ENCODE assay signal across 17 mouse cellular contexts in genomic region chr9:108131502-108131901, GRCm38 (mm10). TPM values are rescaled to one million over a fixed set of nuclear protein-coding genes. Genes with fewer than 3 reads are reported as not detected.
"Had no signal": no experiment of that assay in that cellular context is flagged by ENCODE, and none has a peak within 500 bp of the region (broad histone marks: within the 10 kb centered on the region; RNA-seq: fewer than 3 reads in every experiment).

No protein-coding gene starts in this region.

- H3K9ac ChIP-seq: neural tube, embryonic 13.5 days; neural tube, embryonic 15.5 days; stomach, embryonic 15.5 days had no signal

- H3K27me3 ChIP-seq: neural tube, embryonic 13.5 days; neural tube, embryonic 15.5 days; stomach, embryonic 15.5 days had no signal

- H3K4me1 ChIP-seq: neural tube, embryonic 13.5 days; neural tube, embryonic 15.5 days; stomach, embryonic 15.5 days had no signal

- H3K36me3 ChIP-seq: stomach, embryonic 15.5 days had no signal

- H3K27ac ChIP-seq: neural tube, embryonic 13.5 days; neural tube, embryonic 15.5 days; stomach, embryonic 15.5 days; stomach, postnatal 0 days had no signal

- H3K4me3 ChIP-seq: neural tube, embryonic 13.5 days; neural tube, embryonic 15.5 days; stomach, embryonic 15.5 days had no signal

- H3K9me3 ChIP-seq: neural tube, embryonic 13.5 days; neural tube, embryonic 15.5 days; stomach, embryonic 15.5 days had no signal

- DNase-seq: retina, postnatal 1 day; right cerebral cortex, adult 18-20 months; right cerebral cortex, postnatal 14 days; right cerebral cortex, postnatal 25 days; right cerebral cortex, postnatal 4 days; spleen, adult 18-20 months; thymus, adult 18-20 months; thymus, adult 2 months; thymus, postnatal 14 days; thymus, postnatal 25 days; thymus, postnatal 36 days; thymus, postnatal 4 days had no signal

RNA-seq across cellular contexts. Expression of gene Mst1, which starts 51.3 kb away (rescaled TPM):
- total RNA-seq: neutrophil, adult 5-6 weeks had no signal
- polyA plus RNA-seq: neural tube, embryonic 15.5 days had no signal
